Mouse (Mus musculus) retina, embryonic 14.5 days (tissue): Measurements from ENCODE around the gene Gm10719.
"Not testable (repeated sequence)": the region's sequence is repeated elsewhere in the genome, so short reads cannot be mapped to it uniquely, and the experiment has no call there.

Source experiments
- DNase-seq: peaks from one replicate; pipeline ENCODE4 v3.0.0-alpha.2; 2015; ENCODE audit warnings: low spot score

Gene Gm10719

GRCm38 (mm10) chr9:3017108-3017507 lies at the start of gene Gm10719:
Gene Gm10719, plus strand, starts transcription at chr9:3017408.
- DNase-seq = not testable (repeated sequence)

GRCm38 (mm10) chr9:3000445-3000972 lies 16.7 kb upstream of the Gm10719 start, which contains the start of gene Gm10722:
Gene Gm10722, plus strand, starts transcription at chr9:3000922.
- peak; percentile 26 for DNase-seq

GRCm38 (mm10) chr9:3001006-3001405 lies 16.2 kb upstream of the Gm10719 start:
- DNase-seq = not testable (repeated sequence)

- peak; percentile 25 for DNase-seq
Observed at GRCm38 (mm10) chr9:3001948-3002659, 15.1 kb upstream of the Gm10719 start.

GRCm38 (mm10) chr9:3002794-3003396 lies 14.3 kb upstream of the Gm10719 start, which contains the start of gene Gm11168:
Gene Gm11168, plus strand, starts transcription at chr9:3003346.
- not testable (repeated sequence) for DNase-seq

- not testable (repeated sequence) for DNase-seq
Observed at GRCm38 (mm10) chr9:3006179-3006578, 11.0 kb upstream of the Gm10719 start.

- DNase-seq = not testable (repeated sequence)
Observed at GRCm38 (mm10) chr9:3006636-3007035, 10.6 kb upstream of the Gm10719 start.

- peak; percentile 5 for DNase-seq
Observed at GRCm38 (mm10) chr9:3007272-3007671, 9.9 kb upstream of the Gm10719 start.

- not testable (repeated sequence) for DNase-seq
Observed at GRCm38 (mm10) chr9:3009331-3009730, 7.9 kb upstream of the Gm10719 start.

GRCm38 (mm10) chr9:3012054-3012621 lies 5.1 kb upstream of the Gm10719 start:
- not testable (repeated sequence) for DNase-seq

GRCm38 (mm10) chr9:3012733-3013279 lies 4.4 kb upstream of the Gm10719 start, which contains the start of gene Gm10721:
Gene Gm10721, plus strand, starts transcription at chr9:3013140.
- not testable (repeated sequence) for DNase-seq

- not testable (repeated sequence) for DNase-seq
Observed at GRCm38 (mm10) chr9:3015354-3015753, 1.9 kb upstream of the Gm10719 start, which contains the start of gene Gm10720. Gene Gm10720, plus strand, starts transcription at chr9:3015654.

GRCm38 (mm10) chr9:3015896-3016295 lies 1.3 kb upstream of the Gm10719 start:
- DNase-seq = not testable (repeated sequence)

GRCm38 (mm10) chr9:3018944-3019343 lies 1.7 kb downstream of the Gm10719 start:
- not testable (repeated sequence) for DNase-seq

- not testable (repeated sequence) for DNase-seq
Observed at GRCm38 (mm10) chr9:3019835-3020727, 2.9 kb downstream of the Gm10719 start.

GRCm38 (mm10) chr9:3022316-3023008 lies 5.3 kb downstream of the Gm10719 start:
- peak; percentile 1 for DNase-seq

GRCm38 (mm10) chr9:3023312-3023984 lies 6.2 kb downstream of the Gm10719 start, which contains the start of gene Gm10718:
Gene Gm10718, plus strand, starts transcription at chr9:3023547.
- not testable (repeated sequence) for DNase-seq

GRCm38 (mm10) chr9:3023985-3024648 lies 6.9 kb downstream of the Gm10719 start:
- DNase-seq = not testable (repeated sequence)

GRCm38 (mm10) chr9:3024912-3025467 lies 7.8 kb downstream of the Gm10719 start, which contains the start of gene Gm10717:
Gene Gm10717, plus strand, starts transcription at chr9:3025417.
- DNase-seq = not testable (repeated sequence)
